In genomic region chr4:44011799-44012198, GRCm38 (mm10) we compare ENCODE assay signal across 7 mouse cellular contexts. TPM values are rescaled to one million over a fixed set of nuclear protein-coding genes. Genes with fewer than 3 reads are reported as not detected.
DNase-seq lines count a peak whose midpoint lies in the region; ATAC-seq lines count a peak whose summit lies in the region.

No protein-coding gene starts in this region.

- no peak for ATAC-seq in megakaryocyte, adult 5-6 weeks (ENCODE audit: poor library complexity, severe bottlenecking)
- ATAC-seq in embryonic facial prominence, embryonic 14.5 days (ENCODE audit: low read depth), result no peak
- ATAC-seq in limb, embryonic 12.5 days (ENCODE audit: insufficient number of reproducible peaks, insufficient read depth, low FRiP score, low TSS enrichment, low read depth), result no peak
- no peak for ATAC-seq in stomach, embryonic 15.5 days (ENCODE audit: insufficient read depth, low FRiP score, low read depth)

- peak overlapping the region; percentile 94 for H3K4me2 ChIP-seq in embryonic facial prominence, embryonic 14.5 days (ENCODE audit: low read depth, low read length)
- peak overlapping the region; percentile 96 for H3K4me2 ChIP-seq in limb, embryonic 12.5 days
- peak overlapping the region; percentile 70 for H3K4me2 ChIP-seq in stomach, embryonic 15.5 days

- no peaks in the 10 kb centered on the region for H3K27me3 ChIP-seq in megakaryocyte, embryonic 14.5 days (replicated peaks)
- no peaks in the 10 kb centered on the region for H3K27me3 ChIP-seq in embryonic facial prominence, embryonic 14.5 days (replicated peaks; ENCODE audit: control insufficient read depth, insufficient read depth, low read length)
- no peaks in the 10 kb centered on the region for H3K27me3 ChIP-seq in limb, embryonic 12.5 days
- H3K27me3 ChIP-seq in stomach, embryonic 15.5 days (replicated peaks), result no peaks in the 10 kb centered on the region

- peaks cover 8% of the 10 kb centered on the region for H3K9me3 ChIP-seq in megakaryocyte, embryonic 14.5 days
- H3K9me3 ChIP-seq in embryonic facial prominence, embryonic 14.5 days (ENCODE audit: control insufficient read depth, low read length), result no peaks in the 10 kb centered on the region
- H3K9me3 ChIP-seq in limb, embryonic 12.5 days, result no peaks in the 10 kb centered on the region
- H3K9me3 ChIP-seq in stomach, embryonic 15.5 days, result no peaks in the 10 kb centered on the region

- DNase-seq in embryonic facial prominence, embryonic 14.5 days (ENCODE audit: low spot score), result no peak
- DNase-seq in Muller cell, postnatal 12 days (ENCODE audit: inconsistent ontology term), result no peak
- no peak for DNase-seq in left cerebral cortex, adult 8-10 months (ENCODE audit: low spot score in 2 of 2)

- peaks cover 26% of the 10 kb centered on the region for H3K36me3 ChIP-seq in megakaryocyte, embryonic 14.5 days (replicated peaks; ENCODE audit: low read length)
- 0 out of 2 replicates have a peak, but pooled peaks cover 4% of the 10 kb centered on the region for H3K36me3 ChIP-seq in embryonic facial prominence, embryonic 14.5 days (ENCODE audit: control insufficient read depth, insufficient read depth, low read length)
- H3K36me3 ChIP-seq in limb, embryonic 12.5 days, result peaks cover 7% of the 10 kb centered on the region; the same call in 1 of the 2 replicates
- H3K36me3 ChIP-seq in stomach, embryonic 15.5 days, result no peaks in the 10 kb centered on the region

- peak overlapping the region; percentile 95 for H3K9ac ChIP-seq in embryonic facial prominence, embryonic 14.5 days (ENCODE audit: low read depth, low read length)
- H3K9ac ChIP-seq in limb, embryonic 12.5 days (replicated peaks), result peak overlapping the region; percentile 96
- no peak overlapping the region for H3K9ac ChIP-seq in stomach, embryonic 15.5 days

- peak overlapping the region; percentile 97 for H3K4me3 ChIP-seq in megakaryocyte, embryonic 14.5 days (replicated peaks)
- peak overlapping the region; percentile 99 for H3K4me3 ChIP-seq in embryonic facial prominence, embryonic 14.5 days (ENCODE audit: low read depth, low read length)
- H3K4me3 ChIP-seq in limb, embryonic 12.5 days (replicated peaks), result peak overlapping the region; percentile 99
- H3K4me3 ChIP-seq in stomach, embryonic 15.5 days (replicated peaks), result peak overlapping the region; percentile 89

- H3K4me1 ChIP-seq in megakaryocyte, embryonic 14.5 days, result peaks cover 47% of the 10 kb centered on the region
- H3K4me1 ChIP-seq in embryonic facial prominence, embryonic 14.5 days (ENCODE audit: control insufficient read depth, insufficient read depth, low read length), result peaks cover 12% of the 10 kb centered on the region
- H3K4me1 ChIP-seq in limb, embryonic 12.5 days (replicated peaks), result peaks cover 18% of the 10 kb centered on the region
- H3K4me1 ChIP-seq in stomach, embryonic 15.5 days, result peaks cover 19% of the 10 kb centered on the region

- WGBS in embryonic facial prominence, embryonic 14.5 days, result 84% methylated on average over 3 of the region's 3 CpGs
- 85% methylated on average over 3 of the region's 3 CpGs for WGBS in limb, embryonic 12.5 days
- WGBS in stomach, embryonic 15.5 days, result 75% methylated on average over 3 of the region's 3 CpGs

- peak overlapping the region; percentile 81; the same call in 1 of the 2 replicates for H3K27ac ChIP-seq in embryonic facial prominence, embryonic 14.5 days (replicated peaks; ENCODE audit: low read depth, low read length)
- H3K27ac ChIP-seq in limb, embryonic 12.5 days, result no peak overlapping the region
- H3K27ac ChIP-seq in stomach, embryonic 15.5 days, result peak overlapping the region; percentile 74; the same call in 1 of the 2 replicates

RNA-seq across cellular contexts. Expression of gene Clta, which starts 7.5 kb away (rescaled TPM):
- 132 and 432 TPM in 2 replicates for polyA plus RNA-seq in megakaryocyte, embryonic 14.5 days (2012; ENCODE audit: insufficient read depth, low replicate concordance)
- 387 and 421 TPM in 2 replicates for total RNA-seq in megakaryocyte, adult 5-6 weeks (2015)
- total RNA-seq in megakaryocyte, adult 5-6 weeks (2017), result 615 and 637 TPM in 2 replicates
- polyA plus RNA-seq in embryonic facial prominence, embryonic 14.5 days (2014; fragmentation: Nextera tagmentation; extraction: Ambion mirVana), result 254 and 258 TPM in 2 replicates
- 241 and 247 TPM in 2 replicates for polyA plus RNA-seq in limb, embryonic 12.5 days (2016; fragmentation: Nextera tagmentation; extraction: Ambion mirVana)
- polyA plus RNA-seq in stomach, embryonic 15.5 days (2015; fragmentation: Nextera tagmentation; extraction: Ambion mirVana), result 248 and 262 TPM in 2 replicates
- 100 to 1,000 TPM; 270 to 279 (median 276) TPM for total RNA-seq in left cerebral cortex, adult 8-10 months (2022)

RNA-seq across cellular contexts. Expression of gene Ccin, which starts 28.5 kb away (rescaled TPM):
- not detected in 2 replicates for polyA plus RNA-seq in megakaryocyte, embryonic 14.5 days (2012; ENCODE audit: insufficient read depth, low replicate concordance)
- 0.09 TPM in 1 of 2 replicates, not detected in the other for total RNA-seq in megakaryocyte, adult 5-6 weeks (2015)
- total RNA-seq in megakaryocyte, adult 5-6 weeks (2017), result 0.26 and 0.37 TPM in 2 replicates
- not detected in 2 replicates for polyA plus RNA-seq in embryonic facial prominence, embryonic 14.5 days (2014; fragmentation: Nextera tagmentation; extraction: Ambion mirVana)
- polyA plus RNA-seq in limb, embryonic 12.5 days (2016; fragmentation: Nextera tagmentation; extraction: Ambion mirVana), result not detected in 2 replicates
- polyA plus RNA-seq in stomach, embryonic 15.5 days (2015; fragmentation: Nextera tagmentation; extraction: Ambion mirVana), result not detected in 2 replicates
- not detected for total RNA-seq in left cerebral cortex, adult 8-10 months (2022)

RNA-seq across cellular contexts. Expression of gene Glipr2, which starts 54.6 kb away (rescaled TPM):
- 6.5 and 32.0 TPM in 2 replicates for polyA plus RNA-seq in megakaryocyte, embryonic 14.5 days (2012; ENCODE audit: insufficient read depth, low replicate concordance)
- 147 and 149 TPM in 2 replicates for total RNA-seq in megakaryocyte, adult 5-6 weeks (2015)
- 224 and 228 TPM in 2 replicates for total RNA-seq in megakaryocyte, adult 5-6 weeks (2017)
- 121 and 129 TPM in 2 replicates for polyA plus RNA-seq in embryonic facial prominence, embryonic 14.5 days (2014; fragmentation: Nextera tagmentation; extraction: Ambion mirVana)
- polyA plus RNA-seq in limb, embryonic 12.5 days (2016; fragmentation: Nextera tagmentation; extraction: Ambion mirVana), result 86.2 and 89.9 TPM in 2 replicates
- polyA plus RNA-seq in stomach, embryonic 15.5 days (2015; fragmentation: Nextera tagmentation; extraction: Ambion mirVana), result 95.8 and 106 TPM in 2 replicates
- 1 to 10 TPM; 3.0 to 4.9 (median 3.3) TPM for total RNA-seq in left cerebral cortex, adult 8-10 months (2022)
